Mouse (Mus musculus): ENCODE data around the gene Cep131.

GRCm38 (mm10) chr11:120053846-120054245, 32.8 kb downstream of the Cep131 start:
- TF ChIP-seq FLI1 (IDR thresholded peaks at IDR 0.05; ENCODE audit: low read length), result no peak
- no peak for TF ChIP-seq GATA1 (IDR thresholded peaks at IDR 0.05; ENCODE audit: borderline replicate concordance, low read length)

Data from megakaryocyte, embryonic 14.5 days (primary cell).